Mouse (Mus musculus): ENCODE results near the gene Kctd13. TPM values are rescaled to one million over a fixed set of nuclear protein-coding genes. Genes with fewer than 3 reads are reported as not detected.
A peak's percentile ranks its signal among the peaks of the same experiment; 100 is the strongest.

Gene Kctd13
- polyA plus RNA-seq, 1 experiment from 2014 or later: 12.3 TPM

DNA sequence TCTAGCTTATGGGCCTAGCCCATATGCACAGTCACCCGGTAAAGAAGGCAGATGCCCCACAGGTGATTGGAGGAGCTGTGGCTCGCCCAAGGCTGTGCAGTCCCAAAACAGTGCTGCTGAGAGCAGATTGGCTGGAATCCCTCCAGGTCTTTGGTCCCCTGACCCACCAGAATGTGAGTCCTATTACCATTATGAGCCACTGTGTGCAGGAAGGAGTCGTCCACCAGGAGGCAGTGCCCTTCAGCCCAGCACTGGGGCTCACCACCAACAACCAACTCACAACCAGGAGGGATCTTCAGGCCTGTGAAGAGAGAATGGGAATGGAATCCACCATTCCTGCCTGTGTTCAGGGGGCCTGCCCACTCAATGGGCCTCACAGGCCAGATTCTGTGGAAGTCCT lies 17.9 kb downstream of the Kctd13 start:
- 41% methylated on average over 3 of the region's 3 CpGs for WGBS
- H3K4me1 ChIP-seq (replicated peaks): peaks cover 11% of the 10 kb centered on the region
- no peak overlapping the region for H3K4me3 ChIP-seq
- H3K36me3 ChIP-seq: peaks cover 12% of the 10 kb centered on the region; the same call in 1 of the 2 replicates
- no peaks in the 10 kb centered on the region for H3K9me3 ChIP-seq (replicated peaks)
- no peak overlapping the region for H3K4me2 ChIP-seq
- no peak overlapping the region for H3K9ac ChIP-seq
- no peak overlapping the region for H3K27ac ChIP-seq
- peaks cover 17% of the 10 kb centered on the region for H3K27me3 ChIP-seq
- no peak for ATAC-seq (replicated peaks; ENCODE audit: insufficient number of reproducible peaks, insufficient read depth, low FRiP score, low read depth)

DNA sequence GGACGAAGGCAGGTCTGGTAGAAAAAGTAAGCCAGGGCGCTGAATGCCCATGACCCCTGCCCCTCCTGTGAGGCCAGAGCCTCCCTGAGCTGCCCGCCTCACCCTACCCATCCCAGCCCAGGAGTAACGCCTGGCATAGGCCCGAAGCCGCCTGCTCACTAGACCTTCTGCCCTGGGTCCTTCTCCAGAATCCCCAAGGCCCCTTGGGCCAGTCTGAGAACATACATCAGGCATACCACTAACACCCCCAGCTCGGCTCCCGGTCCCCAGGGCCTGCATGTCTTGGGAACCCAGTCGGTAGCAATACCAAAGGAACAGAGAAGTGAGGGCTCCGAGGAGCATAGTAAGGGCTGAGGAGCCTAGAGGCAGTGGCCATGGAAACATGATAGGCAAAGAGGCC lies 19.9 kb downstream of the Kctd13 start:
- Histone ChIP-seq H3K4me2 (no peak overlapping the region), H3K9me3 (replicated peaks) (no peaks in the 10 kb centered on the region), H3K9ac (no peak overlapping the region), H3K27ac (no peak overlapping the region), H3K4me1 (replicated peaks) (peaks cover 11% of the 10 kb centered on the region), H3K27me3 (peaks cover 30% of the 10 kb centered on the region), H3K4me3 (no peak overlapping the region), H3K36me3 (peaks cover 7% of the 10 kb centered on the region; the same call in 1 of the 2 replicates)
- 66% methylated on average over 10 of the region's 10 CpGs for WGBS
- ATAC-seq (replicated peaks; ENCODE audit: insufficient number of reproducible peaks, insufficient read depth, low FRiP score, low read depth): no peak

- no peak within 1 kb of the TSS for H3K9ac ChIP-seq
- H3K27ac ChIP-seq: no peak within 1 kb of the TSS
Measured at GRCm38 (mm10) chr7:126949403-126949792, 20.7 kb downstream of the Kctd13 start, which contains the start of gene Asphd1. Gene Asphd1, minus strand, starts transcription at chr7:126949582.

GRCm38 (mm10) chr7:126949793-126950646 lies 21.3 kb downstream of the Kctd13 start, which contains the start of gene Sez6l2:
Gene Sez6l2, plus strand, starts transcription at chr7:126950563.
- Histone ChIP-seq H3K4me1 (replicated peaks) (peaks cover 11% of the 10 kb centered on the region), H3K9me3 (replicated peaks) (no peaks in the 10 kb centered on the region), H3K27ac (no peak within 1 kb of the TSS), H3K4me2 (peak within 1 kb of the TSS; percentile 88), H3K4me3 (peak within 1 kb of the TSS; percentile 46), H3K9ac (no peak within 1 kb of the TSS), H3K36me3 (no peaks in the 10 kb centered on the region), H3K27me3 (peaks cover 30% of the 10 kb centered on the region)
- ATAC-seq (replicated peaks; ENCODE audit: insufficient number of reproducible peaks, insufficient read depth, low FRiP score, low read depth): peak; percentile 82
- WGBS: under 1% methylated on average over 42 of the region's 42 CpGs

More at GRCm38 (mm10) chr7:126949403-126949792, 20.7 kb downstream of the Kctd13 start, which contains the start of gene Asphd1:
- peaks cover 30% of the 10 kb centered on the region for H3K27me3 ChIP-seq
- ATAC-seq (replicated peaks; ENCODE audit: insufficient number of reproducible peaks, insufficient read depth, low FRiP score, low read depth): peak; percentile 53; the same call in 1 of the 2 replicates
- under 1% methylated on average over 21 of the region's 21 CpGs for WGBS
- H3K36me3 ChIP-seq: peaks cover 6% of the 10 kb centered on the region; the same call in 1 of the 2 replicates
- H3K4me3 ChIP-seq: peak within 1 kb of the TSS; percentile 46
- H3K4me2 ChIP-seq: peak within 1 kb of the TSS; percentile 88
- no peaks in the 10 kb centered on the region for H3K9me3 ChIP-seq (replicated peaks)
- peaks cover 11% of the 10 kb centered on the region for H3K4me1 ChIP-seq (replicated peaks)

- 6% methylated on average over 26 of the region's 26 CpGs for WGBS
- peaks cover 30% of the 10 kb centered on the region for H3K27me3 ChIP-seq
- peak overlapping the region; percentile 46 for H3K4me3 ChIP-seq
- H3K27ac ChIP-seq: no peak overlapping the region
- no peaks in the 10 kb centered on the region for H3K9me3 ChIP-seq (replicated peaks)
- no peaks in the 10 kb centered on the region for H3K36me3 ChIP-seq
- peaks cover 11% of the 10 kb centered on the region for H3K4me1 ChIP-seq (replicated peaks)
- H3K9ac ChIP-seq: no peak overlapping the region
- no peak for ATAC-seq (replicated peaks; ENCODE audit: insufficient number of reproducible peaks, insufficient read depth, low FRiP score, low read depth)
- peak overlapping the region; percentile 88 for H3K4me2 ChIP-seq
Measured at GRCm38 (mm10) chr7:126950647-126951615, 22.3 kb downstream of the Kctd13 start.

DNA sequence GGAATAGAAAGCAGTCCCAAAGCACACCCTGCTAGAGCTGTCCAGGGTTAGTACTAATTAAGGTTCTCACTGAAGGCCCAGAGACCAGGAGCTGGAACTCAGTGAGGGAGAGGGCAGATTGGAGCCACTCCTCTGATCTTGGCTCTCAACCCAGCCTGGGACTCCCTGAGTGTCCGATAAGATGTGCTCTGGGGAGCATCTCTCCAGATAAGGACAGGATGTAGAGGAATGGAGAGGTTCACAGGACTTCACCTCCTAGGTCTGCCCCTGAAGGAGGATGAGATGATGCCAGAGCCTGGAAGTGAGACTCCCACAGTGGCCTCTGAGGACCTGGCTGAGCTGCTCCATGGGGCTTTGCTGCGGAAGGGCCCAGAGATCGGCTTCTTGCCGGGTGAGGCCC lies 23.1 kb downstream of the Kctd13 start:
- 12% methylated on average over 4 of the region's 4 CpGs for WGBS
- Histone ChIP-seq H3K4me3 (no peak overlapping the region), H3K36me3 (no peaks in the 10 kb centered on the region), H3K27me3 (peaks cover 30% of the 10 kb centered on the region), H3K4me1 (replicated peaks) (peaks cover 11% of the 10 kb centered on the region), H3K9ac (no peak overlapping the region), H3K4me2 (no peak overlapping the region), H3K9me3 (replicated peaks) (no peaks in the 10 kb centered on the region), H3K27ac (no peak overlapping the region)
- no peak for ATAC-seq (replicated peaks; ENCODE audit: insufficient number of reproducible peaks, insufficient read depth, low FRiP score, low read depth)

- WGBS: 2% methylated on average over 8 of the region's 8 CpGs
- Histone ChIP-seq H3K9me3 (replicated peaks) (no peaks in the 10 kb centered on the region), H3K4me3 (no peak overlapping the region), H3K4me1 (replicated peaks) (peaks cover 11% of the 10 kb centered on the region), H3K9ac (no peak overlapping the region), H3K4me2 (no peak overlapping the region), H3K27ac (no peak overlapping the region), H3K36me3 (no peaks in the 10 kb centered on the region), H3K27me3 (peaks cover 30% of the 10 kb centered on the region)
- ATAC-seq (replicated peaks; ENCODE audit: insufficient number of reproducible peaks, insufficient read depth, low FRiP score, low read depth): no peak
Measured at GRCm38 (mm10) chr7:126952646-126953045, 24.0 kb downstream of the Kctd13 start.

DNA sequence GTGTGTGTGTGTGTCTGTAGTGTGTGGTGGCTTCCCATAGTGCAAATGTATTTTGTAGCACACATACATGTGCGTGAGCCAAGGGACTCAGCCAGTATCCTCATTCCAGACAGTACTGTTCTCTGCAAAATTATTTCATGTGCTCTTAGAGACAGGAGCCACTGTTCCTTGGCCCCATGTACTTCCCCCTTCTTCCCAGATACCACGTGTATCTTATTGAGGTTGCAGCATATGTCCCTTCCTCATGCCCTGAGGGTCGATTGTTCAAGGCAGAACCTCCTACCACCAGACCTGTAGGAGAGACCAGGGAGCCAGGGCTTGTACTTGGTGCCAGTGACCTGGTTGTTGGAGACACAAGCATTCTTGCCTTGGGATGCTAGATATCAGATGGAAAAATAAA lies 26.4 kb downstream of the Kctd13 start:
- peaks cover 4% of the 10 kb centered on the region for H3K4me1 ChIP-seq (replicated peaks)
- H3K27me3 ChIP-seq: peaks cover 27% of the 10 kb centered on the region
- WGBS: 51% methylated on average over 3 of the region's 3 CpGs
- H3K27ac ChIP-seq: no peak overlapping the region
- no peak overlapping the region for H3K4me3 ChIP-seq
- ATAC-seq (replicated peaks; ENCODE audit: insufficient number of reproducible peaks, insufficient read depth, low FRiP score, low read depth): no peak
- H3K4me2 ChIP-seq: no peak overlapping the region
- no peaks in the 10 kb centered on the region for H3K9me3 ChIP-seq (replicated peaks)
- no peaks in the 10 kb centered on the region for H3K36me3 ChIP-seq
- H3K9ac ChIP-seq: no peak overlapping the region

- Histone ChIP-seq H3K27me3 (peaks cover 21% of the 10 kb centered on the region), H3K4me3 (no peak overlapping the region), H3K4me1 (replicated peaks) (peaks cover 2% of the 10 kb centered on the region; the same call in 1 of the 2 replicates), H3K9me3 (replicated peaks) (no peaks in the 10 kb centered on the region), H3K4me2 (no peak overlapping the region), H3K27ac (no peak overlapping the region), H3K36me3 (no peaks in the 10 kb centered on the region), H3K9ac (no peak overlapping the region)
- WGBS: 61% methylated on average over 9 of the region's 9 CpGs
- no peak for ATAC-seq (replicated peaks; ENCODE audit: insufficient number of reproducible peaks, insufficient read depth, low FRiP score, low read depth)
Measured at GRCm38 (mm10) chr7:126959780-126960179, 31.1 kb downstream of the Kctd13 start.

GRCm38 (mm10) chr7:126961095-126961494 lies 32.4 kb downstream of the Kctd13 start:
- Histone ChIP-seq H3K4me1 (replicated peaks) (peaks cover 2% of the 10 kb centered on the region; the same call in 1 of the 2 replicates), H3K36me3 (no peaks in the 10 kb centered on the region), H3K4me3 (no peak overlapping the region), H3K4me2 (no peak overlapping the region), H3K9ac (no peak overlapping the region), H3K27me3 (peaks cover 21% of the 10 kb centered on the region), H3K9me3 (replicated peaks) (no peaks in the 10 kb centered on the region), H3K27ac (no peak overlapping the region)
- 82% methylated on average over 5 of the region's 5 CpGs for WGBS
- no peak for ATAC-seq (replicated peaks; ENCODE audit: insufficient number of reproducible peaks, insufficient read depth, low FRiP score, low read depth)

- no peaks in the 10 kb centered on the region for H3K9me3 ChIP-seq (replicated peaks)
- H3K4me3 ChIP-seq: no peak overlapping the region
- H3K27ac ChIP-seq: no peak overlapping the region
- H3K9ac ChIP-seq: no peak overlapping the region
- H3K4me1 ChIP-seq (replicated peaks): peaks cover 2% of the 10 kb centered on the region; the same call in 1 of the 2 replicates
- 78% methylated on average over 4 of the region's 4 CpGs for WGBS
- peaks cover 21% of the 10 kb centered on the region for H3K27me3 ChIP-seq
- no peak overlapping the region for H3K4me2 ChIP-seq
- ATAC-seq (replicated peaks; ENCODE audit: insufficient number of reproducible peaks, insufficient read depth, low FRiP score, low read depth): no peak
- H3K36me3 ChIP-seq: no peaks in the 10 kb centered on the region
Measured at GRCm38 (mm10) chr7:126961965-126962364, 33.3 kb downstream of the Kctd13 start.

Measured in heart, embryonic 15.5 days (tissue).